Mouse (Mus musculus) adrenal gland, adult 2 months (tissue): Measurements from ENCODE around the gene Olfr16. TPM values are rescaled to one million over a fixed set of nuclear protein-coding genes. Genes with fewer than 3 reads are reported as not detected.

Experiments
- DNase-seq: peaks from one replicate; pipeline ENCODE4 v3.0.0; 2021
- long read RNA-seq: library from polyadenylated mRNA; stranded (forward); transcript quantifications from one replicate; pipeline ENCODE4 v2.0.0, GENCODE M21; 2021
- polyA plus RNA-seq: library from polyadenylated mRNA; depleted of rRNA; stranded (reverse); fragments of >200 nt; gene quantifications from 2 replicates; pipeline ENCODE4 v1.2.3, GENCODE M21; 2012; rRNA removed
- total RNA-seq, 2 experiments: library from RNA; stranded (reverse); gene quantifications; 2 replicates each; pipeline ENCODE4 v1.2.3; 2021

The Olfr16 gene
- total RNA-seq, result not detected
- polyA plus RNA-seq, result not detected in 2 replicates
- long read RNA-seq, result 0 reads

DNA sequence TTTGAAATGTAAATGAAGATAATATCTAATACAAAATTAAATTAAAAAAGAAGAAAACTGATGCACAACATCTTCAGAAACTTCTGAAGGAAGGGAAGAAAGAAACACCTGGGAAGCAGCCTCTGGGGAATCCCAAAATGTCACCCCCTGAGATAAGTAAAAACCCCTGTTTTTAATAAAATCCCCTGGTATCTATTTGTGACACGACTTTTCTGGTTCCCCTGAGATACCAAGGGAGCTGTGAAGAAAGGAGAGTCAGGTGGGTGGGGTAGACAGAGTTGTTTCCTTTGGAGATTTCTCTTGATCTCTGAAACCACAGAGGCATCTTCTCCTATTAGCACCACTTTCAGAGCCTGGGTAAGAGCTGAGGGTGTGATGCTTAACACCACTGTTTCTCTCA, at the start of gene Olfr16:
Gene Olfr16 (plus strand): TSS at position 250 of the 400 bp plus-strand sequence.
- no peak for DNase-seq

DNA sequence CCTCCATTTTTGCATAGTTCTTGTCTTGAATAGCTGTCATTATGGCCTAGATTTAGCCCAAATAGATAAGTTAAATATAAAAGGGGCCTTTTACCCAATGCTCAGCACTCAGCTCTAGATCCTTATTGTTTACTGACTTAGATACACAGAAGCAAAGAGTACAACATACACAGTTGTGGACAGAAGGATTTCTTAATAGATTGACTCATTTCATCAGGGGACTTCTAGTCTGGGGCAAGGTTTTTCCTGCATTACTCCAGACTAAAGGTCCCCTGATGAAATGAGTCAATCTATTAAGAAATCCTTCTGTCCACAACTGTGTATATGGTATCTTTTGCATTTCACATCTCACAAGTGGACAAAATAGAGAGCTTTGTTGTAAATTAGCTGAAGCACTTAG, 46.9 kb upstream of the Olfr16 start:
- DNase-seq, result no peak

DNA sequence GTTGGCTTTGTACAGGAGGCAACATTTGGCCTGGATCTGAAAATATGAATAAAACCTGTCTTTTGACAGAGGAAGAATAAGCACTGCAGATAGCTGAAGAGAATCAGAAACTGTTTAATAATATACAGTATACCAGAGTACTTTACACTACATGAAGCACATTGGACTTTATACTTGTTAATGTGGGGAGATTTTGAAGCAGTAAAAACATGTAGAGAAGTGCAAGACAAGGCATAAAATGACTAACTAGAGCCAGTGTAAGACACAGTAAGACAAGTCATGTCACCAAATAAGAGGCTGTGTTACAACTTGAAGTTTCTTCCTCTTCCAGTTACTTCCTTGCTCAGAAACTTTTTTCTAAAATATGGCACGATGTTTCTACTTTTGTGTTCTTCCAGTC, 33.1 kb upstream of the Olfr16 start:
- no peak for DNase-seq

DNA sequence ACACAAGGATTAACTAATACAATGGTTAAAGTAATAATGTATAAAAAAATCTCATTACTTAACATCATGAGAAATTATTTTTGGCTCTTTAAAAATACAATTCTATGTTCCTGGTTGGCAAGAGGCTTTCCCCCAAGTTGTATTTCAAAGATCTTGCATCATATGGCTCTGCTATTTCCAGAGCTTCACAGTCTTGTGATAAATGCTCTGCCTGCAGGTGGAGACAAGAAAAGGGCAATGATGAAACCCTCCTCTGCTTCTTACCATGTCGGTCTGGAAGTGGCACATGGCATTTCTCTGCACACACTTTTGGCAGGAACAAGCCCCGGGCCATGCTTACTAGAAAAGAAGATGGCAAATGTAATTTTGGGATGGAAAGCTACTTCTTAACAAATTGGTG, 31.8 kb upstream of the Olfr16 start:
- no peak for DNase-seq

DNA sequence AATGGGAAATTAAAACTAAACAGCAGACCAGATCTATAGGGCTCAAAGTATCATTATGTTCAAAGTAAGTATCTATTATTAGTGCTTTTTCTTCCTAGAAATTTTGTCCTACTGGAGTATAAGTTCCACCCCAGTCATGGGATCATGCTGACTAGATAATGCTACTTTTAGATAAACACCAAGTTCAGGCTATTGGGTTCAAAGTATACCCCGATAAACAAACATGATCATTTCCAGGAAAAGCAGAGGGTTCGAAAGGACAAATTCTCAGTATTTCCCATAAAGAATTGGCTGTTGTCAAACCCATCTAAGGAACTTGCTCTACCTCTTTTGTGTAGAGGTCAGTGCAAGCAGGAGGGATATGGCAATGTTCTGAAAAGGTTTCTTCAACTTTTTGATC, 18.0 kb upstream of the Olfr16 start:
- no peak for DNase-seq

DNA sequence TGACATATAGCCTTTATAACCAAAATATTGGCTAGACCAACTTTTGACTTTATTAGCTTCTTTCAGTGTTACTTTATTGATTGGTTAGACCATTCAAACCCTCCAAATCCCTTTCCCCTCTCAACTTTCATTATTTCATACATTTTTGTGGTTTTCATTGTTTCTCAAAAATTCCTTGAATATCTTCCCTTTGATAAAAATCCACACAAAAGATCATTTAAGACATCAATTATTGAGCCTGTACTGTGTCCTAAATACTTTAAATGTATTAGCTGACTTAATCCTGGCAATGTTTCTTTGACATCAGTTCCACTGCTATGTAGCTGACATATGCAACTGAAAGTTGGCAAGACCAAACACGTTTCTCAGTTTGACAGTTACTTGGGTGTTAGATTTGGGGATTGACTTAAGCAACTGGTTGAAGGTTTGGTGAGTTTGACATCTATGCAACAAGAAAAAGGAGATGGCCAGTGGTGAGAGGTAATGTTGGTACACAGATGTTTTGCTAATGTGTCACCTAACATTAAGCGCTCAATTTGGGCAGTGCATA, 1.0 kb downstream of the Olfr16 start:
- DNase-seq, result no peak

DNA sequence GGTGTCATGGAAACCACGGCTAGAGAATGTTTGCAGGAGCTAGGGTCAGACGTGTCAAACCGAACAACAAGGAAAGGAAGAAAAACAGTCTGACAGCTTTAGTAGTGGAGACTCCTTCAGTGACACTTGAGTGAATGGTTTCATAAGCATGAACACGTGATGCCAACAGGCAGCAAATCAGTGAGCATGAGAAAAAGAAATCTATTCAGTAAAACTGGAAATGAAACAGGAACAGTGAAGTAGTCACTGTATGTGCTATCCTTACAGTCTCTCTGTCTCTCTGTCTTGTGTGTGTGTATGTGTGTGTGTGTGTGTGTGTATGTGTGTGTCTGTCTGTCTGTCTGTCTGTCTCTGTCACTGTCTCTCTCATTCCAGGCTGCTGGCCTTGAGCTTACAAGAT, 5.2 kb downstream of the Olfr16 start:
- DNase-seq, result no peak

DNA sequence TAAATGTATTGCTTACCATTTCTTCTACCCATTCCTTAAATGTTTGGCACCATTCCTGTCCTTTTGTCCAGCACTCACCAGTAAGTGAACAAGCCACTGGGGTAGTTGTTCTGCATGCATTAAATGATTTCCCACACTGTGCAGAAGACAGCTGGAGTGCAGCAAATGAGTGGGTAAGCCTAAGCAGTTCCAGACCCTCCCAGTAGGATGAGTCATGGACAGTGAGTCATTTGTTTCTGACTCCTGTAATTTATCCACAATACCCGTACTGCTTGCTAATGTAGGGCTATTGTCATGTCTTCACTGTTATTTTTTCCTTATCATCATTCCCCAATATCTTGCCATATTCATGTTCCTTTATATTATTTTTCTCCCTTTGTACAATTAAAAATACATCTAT, 10.2 kb downstream of the Olfr16 start:
- no peak for DNase-seq

DNA sequence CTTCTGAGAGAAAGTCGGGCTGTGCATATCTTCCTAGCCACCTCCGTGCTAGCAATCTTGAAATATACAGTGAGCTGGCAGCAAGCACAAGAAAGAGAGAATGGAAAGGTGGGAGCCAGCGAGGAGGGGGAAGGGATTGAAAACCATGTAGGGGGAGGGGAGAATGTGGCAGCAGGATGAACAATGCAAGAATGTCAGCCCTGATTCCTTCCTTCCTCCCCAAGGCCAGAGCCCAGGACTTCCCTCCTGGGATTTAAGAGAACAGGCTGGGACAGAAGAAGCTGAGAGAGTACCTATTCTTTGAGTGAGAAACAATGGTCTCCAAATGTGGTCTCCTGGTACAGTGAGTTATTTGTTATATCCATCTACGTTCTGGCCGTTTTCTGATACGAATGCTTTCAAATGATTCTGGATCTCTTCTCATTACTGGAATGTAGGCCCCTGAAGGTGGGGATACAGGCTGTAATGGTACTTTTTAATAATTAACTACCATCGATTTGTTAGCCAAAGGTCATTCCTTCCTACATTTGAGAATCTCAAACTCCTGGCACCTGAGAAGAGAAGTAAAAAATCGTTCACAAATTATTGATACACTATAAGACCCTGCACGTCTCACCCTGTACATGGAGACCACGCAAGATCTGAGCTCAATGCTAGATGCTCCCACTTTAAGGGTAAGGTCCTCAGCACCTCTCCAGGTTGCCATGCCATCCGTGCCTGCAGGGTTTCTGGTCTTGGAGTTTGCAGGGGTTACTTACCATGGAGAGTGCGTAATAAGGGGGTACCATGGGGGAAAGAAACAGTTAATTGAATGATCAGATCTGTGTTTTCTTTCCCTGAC, 39.8 kb downstream of the Olfr16 start:
- DNase-seq, result no peak

DNA sequence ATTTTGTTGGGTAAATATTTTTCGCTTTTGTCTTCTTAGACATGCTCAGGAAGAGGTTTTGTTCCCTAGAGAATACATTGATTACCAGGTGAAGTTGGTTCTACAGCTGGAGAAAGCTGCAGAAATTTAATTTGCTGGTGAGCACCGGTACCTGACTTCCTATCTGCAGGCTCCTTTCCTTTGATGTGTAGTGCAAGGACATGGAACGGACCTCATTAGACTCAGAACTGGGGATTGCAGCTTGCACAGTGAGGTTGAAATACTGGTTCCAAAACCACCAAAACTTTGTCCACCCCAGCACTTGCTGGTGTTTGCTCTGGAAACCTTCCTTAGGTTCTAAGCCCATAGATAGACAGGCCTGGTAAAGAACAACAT, 40.4 kb downstream of the Olfr16 start:
- DNase-seq, result no peak

Other genes with a start within 250 kb of the Olfr16 start
- under 1 TPM in 1 of 2 experiments, not detected in 1; 0.40 TPM for gene Apcs, start 55.4 kb upstream of the Olfr16 start, total RNA-seq
- not detected in 2 replicates for gene Apcs, start 55.4 kb upstream of the Olfr16 start, polyA plus RNA-seq
- gene Olfr1408, start 187.0 kb downstream of the Olfr16 start, total RNA-seq, result not detected
- not detected in 2 replicates for gene Olfr1408, start 187.0 kb downstream of the Olfr16 start, polyA plus RNA-seq
- not detected for gene Olfr1406, start 240.2 kb downstream of the Olfr16 start, total RNA-seq
- gene Olfr1406, start 240.2 kb downstream of the Olfr16 start, polyA plus RNA-seq, result not detected in 2 replicates
- gene Olfr218, start 247.4 kb downstream of the Olfr16 start, total RNA-seq, result not detected
- not detected in 2 replicates for gene Olfr218, start 247.4 kb downstream of the Olfr16 start, polyA plus RNA-seq